Mouse (Mus musculus) NIH3T3 (cell line): ENCODE measurements around the gene Ccsap.
A peak's percentile ranks its signal among the peaks of the same experiment; 100 is the strongest.

Source experiments
- DNase-seq: peaks from one replicate; pipeline ENCODE4 v3.0.0-alpha.2; 2012; ENCODE audit warnings: low read depth

Ccsap gene

DNA sequence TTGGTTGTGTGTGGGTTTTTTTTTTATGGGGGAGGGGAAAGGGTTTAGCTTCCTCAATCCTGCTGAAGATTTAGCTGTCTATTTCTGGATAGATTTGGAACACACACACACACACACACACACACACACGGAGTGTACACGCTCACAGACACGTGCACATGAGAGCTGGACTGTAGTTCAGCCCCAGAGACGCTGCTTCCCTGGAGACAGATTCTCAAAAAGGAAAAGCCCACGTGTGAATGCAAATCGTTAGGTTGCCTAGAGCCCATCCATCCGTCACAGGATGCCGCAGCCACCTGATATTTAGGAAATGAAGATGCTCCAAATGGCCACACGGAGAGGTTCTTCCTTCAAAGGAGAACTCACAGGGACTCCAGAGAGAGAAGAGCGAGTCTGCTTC is 20.3 kb upstream of the Ccsap start:
- DNase-seq, result no peak

DNA sequence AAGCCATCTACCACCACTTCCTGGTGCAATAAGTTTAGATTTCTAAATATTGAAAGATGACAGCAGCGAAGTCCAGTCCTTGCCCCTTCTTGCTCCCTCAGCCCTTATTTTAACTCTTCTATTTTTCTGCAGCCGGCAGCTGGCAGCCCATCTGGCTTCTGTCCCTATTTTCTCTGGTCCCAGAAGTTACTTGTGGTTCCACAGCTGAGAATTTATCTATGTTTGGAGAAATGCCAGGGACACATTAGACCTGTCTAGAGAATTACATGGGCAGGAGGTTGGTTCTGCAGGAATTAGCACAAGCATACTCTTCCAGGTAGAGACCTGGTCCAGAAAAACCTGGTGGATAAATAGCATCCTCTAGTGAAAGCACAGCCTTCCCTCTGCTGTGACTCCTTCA is 17.9 kb upstream of the Ccsap start:
- DNase-seq, result no peak

DNA sequence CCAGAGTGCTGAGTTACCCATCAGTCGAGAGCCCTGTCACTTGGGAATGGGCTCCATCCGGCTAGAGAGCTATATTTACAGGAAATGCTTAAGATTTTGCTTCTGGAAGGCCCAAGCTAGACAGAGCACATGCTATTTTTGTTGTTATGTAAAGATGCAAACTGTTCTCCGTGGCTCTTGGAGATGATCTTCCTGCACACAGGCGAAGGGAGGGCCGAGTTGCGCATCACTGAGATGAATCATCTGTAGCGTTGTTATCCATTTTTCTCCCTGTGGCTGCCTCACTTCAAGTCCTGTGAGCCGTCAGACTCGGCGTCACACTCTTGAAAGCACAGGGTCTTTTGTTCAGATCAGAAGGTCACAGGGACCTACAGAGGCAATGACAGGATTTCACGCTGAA is 14.3 kb upstream of the Ccsap start:
- DNase-seq, result no peak

DNA sequence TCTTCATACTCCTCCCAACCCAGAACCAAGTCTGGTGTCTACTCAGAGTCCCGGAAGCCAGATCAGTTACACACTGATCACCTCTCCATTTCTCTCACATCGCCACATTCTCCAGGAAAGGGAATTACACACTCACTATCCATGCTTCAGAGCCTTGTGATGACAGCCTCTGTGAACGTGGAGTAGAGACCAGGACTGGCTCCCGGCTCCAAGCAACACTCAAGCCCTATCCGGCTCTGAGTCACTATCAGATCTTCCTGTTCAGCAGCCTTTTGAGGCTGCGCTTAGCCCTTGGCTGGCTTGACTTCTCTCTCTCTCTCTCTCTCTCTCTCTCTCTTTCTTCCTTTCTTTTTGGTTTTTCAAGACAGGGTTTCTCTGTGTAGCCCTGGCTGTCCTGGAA is 13.4 kb upstream of the Ccsap start:
- DNase-seq, result peak; percentile 75

DNA sequence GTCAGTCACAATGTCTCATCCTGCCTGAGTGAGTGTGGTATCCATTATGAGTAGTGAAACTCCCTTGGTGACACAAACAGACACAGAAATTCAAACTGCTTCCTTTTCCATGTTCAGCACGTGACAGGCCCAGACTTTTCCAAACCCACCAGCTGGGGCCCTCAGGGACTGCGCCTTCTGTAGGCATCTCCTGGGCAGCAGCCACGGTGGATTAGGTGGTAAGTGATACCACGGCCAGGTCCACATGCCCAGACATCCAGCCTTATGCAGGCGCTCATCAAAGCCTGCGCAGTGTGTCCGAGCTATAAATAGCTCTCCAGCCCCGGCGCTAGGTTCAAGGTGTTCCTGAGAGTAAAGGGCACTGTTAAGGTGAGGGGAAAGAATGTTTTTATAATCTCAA is 12.0 kb upstream of the Ccsap start:
- DNase-seq, result no peak

DNA sequence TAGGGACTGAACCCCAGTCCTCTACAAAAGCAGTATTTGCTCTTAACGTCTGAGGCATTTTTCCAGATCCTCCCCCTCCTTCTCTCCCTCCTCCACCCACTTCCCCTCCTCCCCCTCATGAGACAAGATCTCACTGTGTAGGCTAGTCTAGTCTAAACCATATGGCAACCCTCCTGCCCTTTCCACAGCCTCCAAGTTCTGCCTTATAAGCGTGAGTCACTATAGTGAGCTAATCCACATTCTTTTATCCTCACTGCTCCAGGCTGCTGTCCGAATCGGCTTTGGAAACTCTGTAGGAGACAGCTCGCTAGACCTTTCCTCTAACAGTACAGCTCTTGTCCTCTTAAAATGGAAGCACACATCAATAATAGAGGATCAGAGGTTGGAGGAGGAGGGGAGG is 7.0 kb upstream of the Ccsap start:
- peak; percentile 92 for DNase-seq

DNA sequence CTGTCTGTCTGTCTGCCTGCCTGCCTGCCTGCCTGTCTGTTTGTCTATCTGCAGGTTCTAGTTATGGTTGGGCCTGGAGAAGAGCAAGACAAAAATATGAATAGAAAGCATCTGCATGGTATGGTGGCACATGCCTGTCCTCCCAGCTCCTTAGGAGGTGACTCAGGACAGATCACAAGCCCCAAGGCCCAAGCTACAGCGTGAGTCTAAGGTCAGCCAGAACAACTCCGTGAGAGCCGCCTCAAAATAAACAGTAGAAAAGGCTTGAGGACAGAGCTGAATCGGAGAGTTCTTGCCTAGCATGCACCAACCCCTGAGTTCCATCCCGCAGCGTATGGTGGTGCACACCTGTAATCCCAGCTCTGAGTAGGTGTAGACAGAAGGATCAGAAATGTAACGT is 5.8 kb upstream of the Ccsap start:
- no peak for DNase-seq

DNA sequence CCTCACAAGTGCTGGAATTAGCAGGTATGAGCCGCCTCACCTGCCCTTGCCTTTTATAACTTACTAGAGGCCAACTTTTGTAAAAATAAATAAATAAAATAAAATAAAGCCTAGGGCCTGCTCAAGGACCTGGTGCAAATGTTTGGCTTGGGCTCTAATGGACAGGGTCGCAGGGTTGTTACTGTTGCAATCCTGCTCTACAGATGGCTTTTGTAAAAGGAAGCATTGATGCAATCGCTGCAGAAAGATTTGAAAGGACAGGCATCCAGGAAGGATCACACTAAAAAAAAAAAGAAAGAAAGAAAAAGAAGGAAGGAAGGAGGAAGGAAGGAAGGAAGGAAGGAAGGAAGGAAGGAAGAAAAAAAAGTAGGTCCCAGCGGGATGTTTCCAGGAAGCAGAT is 377 bp upstream of the Ccsap start:
- peak; percentile 60 for DNase-seq

DNA sequence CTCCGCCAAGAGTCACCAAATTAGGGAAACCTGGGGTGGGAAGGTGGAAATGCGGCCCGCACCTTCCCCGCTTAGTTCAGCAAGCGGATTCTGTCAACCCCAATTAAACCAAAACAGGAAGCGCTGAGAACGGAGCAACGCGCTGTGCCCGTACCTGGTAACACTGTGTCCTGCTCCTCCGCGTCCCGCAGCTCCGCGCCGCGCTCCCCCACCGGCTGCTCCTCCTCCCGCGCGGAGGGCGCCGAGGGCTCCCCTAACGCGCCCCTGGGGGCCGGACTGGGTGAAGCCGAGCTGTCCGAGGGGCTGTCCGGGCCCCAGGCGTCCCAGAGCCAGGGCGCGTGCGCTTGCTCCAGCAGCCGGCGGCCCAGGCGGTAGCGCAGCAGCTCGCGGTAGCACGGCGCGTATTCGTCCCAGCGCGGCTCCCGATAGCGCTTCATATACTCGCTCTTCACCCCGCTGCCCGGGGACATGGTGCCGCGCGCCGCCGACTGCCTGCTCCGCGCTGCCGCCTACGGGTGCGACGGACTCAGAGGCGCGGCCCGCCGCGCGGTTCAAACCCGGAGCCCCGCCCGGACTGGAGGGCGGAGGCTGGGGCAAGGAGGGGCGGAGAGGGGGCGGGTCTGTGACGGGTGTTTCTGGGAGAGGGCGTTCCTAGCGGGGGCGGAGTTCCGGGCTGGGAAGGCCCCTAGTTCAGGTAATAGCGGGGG is 915 bp downstream of the Ccsap start:
- peak; percentile 98 for DNase-seq

DNA sequence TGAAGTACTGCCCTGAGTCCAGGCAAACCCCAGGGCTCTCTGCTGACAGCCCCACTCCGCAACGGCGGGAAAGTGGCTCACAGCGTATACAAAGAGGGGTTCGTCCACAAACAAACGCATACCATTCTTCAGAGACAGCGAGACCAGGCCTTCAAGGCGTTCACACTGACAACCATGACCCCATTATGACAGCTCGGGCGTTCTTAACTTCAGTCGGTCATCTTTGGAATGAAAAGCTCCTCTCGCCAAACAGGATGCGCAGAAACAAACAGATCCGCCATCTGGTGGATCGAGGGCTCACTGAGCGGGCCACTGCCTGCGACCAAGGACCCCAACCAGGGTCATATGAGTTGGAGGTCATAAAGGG is 1.5 kb downstream of the Ccsap start:
- peak; percentile 40 for DNase-seq

DNA sequence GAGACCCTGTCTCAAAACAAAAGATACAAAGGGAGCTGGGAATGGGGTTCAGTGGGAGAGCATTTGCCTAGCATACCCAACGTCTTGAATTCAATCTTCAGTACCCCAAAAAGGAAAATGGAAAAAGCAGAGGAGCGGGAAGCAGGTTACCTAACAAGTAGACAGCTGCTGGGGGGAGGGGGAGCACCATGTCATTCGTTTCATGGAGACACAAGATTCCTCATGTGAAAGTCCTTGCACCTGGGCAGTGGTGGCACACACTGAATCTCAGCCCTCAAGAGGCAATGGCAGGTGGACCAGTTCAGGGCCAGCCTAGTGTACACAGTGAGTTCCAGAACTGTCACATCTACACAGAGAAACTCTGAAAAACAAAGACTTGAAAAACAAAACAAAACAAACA is 2.6 kb downstream of the Ccsap start:
- no peak for DNase-seq

DNA sequence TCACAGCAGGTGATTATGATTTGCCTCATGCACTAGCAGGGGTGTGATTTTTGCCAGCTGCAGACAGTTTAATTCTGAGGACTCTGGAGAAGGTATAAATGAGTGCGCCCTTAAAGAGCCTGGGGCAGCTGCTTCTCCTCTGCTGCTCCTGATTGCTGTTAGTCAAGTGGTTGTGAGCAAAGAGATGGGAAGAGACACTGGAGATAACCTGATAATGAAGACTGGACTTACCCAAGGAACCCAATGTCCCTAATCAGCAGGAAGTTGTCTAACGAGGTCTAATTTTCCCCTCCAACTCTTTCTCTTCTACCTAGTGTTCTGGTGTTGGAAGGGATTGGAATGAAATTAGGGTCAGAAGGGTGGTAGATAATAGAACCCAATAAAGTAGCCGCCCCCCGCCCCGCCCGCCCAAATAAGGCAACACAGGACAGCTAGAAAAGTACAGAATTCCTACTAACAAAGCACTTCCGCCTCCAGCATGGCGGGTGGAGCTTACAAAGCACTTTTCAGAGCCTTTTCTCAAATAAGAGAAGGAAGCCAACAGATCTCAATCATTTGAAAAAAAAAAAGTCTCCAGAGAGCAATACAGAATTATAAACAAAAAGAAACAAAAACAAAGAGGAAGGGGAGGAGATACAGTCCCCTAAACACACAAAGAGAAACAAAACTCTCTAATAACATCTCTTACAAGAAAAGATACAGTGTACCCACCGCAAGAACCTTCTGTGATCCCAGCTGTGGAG is 5.1 kb downstream of the Ccsap start:
- no peak for DNase-seq

DNA sequence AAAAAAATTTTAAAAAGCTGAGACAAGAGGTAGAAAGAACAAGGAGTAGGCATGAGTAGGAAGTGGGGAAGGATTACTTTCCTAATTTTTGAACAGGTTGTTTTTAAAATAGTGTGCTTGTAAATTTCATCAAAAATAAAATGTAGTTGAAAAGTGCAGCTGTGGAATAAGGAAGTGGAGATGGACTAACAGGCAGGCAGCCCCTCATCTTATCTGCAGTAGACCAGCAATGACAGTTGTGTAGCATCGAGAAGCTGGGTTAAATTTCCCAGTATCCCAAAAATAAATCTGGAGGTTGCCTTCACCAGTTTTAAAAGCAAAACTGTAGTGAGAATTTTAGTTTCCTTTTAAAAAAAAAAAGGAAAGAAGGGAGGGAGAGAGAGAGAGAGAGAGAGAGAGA is 5.8 kb downstream of the Ccsap start:
- DNase-seq, result no peak

DNA sequence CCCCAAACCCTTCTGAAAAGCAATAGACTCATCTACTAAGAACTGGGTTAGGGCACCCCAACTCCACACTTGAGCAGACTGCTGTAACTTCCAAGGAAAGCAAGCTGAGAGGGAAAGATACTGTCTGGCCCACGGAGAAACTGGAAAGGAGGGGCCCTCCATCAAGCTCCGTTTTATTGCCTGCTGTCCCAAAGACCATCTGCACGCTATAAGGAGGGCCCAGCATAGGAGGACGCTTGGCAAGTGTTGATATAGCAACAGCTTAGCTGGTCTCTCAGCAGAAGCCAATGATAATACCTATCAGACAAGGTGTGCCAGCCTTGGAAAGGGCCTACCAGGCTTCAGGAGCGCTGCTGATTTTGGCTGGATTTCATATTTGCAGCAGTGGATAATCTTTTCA is 8.4 kb downstream of the Ccsap start:
- DNase-seq, result no peak

DNA sequence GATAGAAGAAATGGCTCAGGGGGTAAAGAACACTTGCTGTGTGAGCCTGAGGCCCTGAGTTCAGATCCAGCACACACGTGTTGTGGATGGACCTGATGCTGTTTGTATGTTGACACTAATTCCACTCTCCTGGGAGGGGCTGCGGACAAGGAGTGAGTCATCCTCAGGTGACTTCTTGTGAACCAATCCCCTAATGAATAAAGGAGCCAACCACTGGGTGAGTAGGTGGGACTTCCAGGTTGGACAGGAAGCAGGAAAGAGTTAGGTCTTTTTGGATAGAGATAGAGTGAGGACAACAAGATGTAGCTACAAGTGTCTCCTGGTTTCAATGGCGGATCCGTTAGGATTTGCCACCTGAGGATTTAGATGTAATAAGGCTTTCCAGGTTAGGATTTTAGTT is 10.7 kb downstream of the Ccsap start:
- DNase-seq, result no peak

DNA sequence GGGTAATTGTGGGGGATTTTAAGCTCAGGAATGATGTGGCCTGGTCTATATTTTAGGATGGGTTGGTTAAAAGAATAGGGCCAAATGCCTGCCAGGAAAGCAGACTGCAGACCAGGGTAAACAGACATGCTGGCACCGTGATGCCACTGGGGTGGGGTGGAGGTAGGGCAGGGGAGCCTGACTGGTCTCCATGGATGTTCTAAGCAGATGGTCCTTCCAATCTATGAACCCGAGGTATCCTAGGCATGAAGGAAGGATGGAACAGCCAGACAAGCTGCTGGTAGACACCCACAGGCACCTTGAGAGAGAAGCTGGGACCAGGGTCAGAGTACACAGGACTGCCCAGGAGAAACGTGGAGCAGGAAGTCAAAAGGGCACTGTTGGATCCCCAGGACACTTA is 12.5 kb downstream of the Ccsap start:
- DNase-seq, result no peak

DNA sequence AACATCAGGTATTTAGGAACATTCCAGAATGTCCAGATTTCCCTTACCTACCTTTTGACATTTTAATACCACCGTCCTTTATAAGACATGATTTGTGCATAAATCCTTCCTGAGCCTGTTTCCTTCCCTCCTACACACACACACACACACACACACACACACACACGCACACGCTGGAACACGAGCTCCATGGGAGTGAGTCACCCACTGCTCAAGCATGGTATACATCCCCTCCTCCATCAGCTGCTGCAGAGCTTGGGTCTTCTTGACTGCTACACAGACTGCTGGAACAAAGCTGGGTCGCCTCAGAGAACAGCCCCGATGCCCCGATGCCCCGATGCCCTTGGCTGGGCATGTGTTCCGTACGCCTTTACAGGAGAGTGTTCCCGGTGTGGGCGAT is 13.5 kb downstream of the Ccsap start:
- peak; percentile 85 for DNase-seq

DNA sequence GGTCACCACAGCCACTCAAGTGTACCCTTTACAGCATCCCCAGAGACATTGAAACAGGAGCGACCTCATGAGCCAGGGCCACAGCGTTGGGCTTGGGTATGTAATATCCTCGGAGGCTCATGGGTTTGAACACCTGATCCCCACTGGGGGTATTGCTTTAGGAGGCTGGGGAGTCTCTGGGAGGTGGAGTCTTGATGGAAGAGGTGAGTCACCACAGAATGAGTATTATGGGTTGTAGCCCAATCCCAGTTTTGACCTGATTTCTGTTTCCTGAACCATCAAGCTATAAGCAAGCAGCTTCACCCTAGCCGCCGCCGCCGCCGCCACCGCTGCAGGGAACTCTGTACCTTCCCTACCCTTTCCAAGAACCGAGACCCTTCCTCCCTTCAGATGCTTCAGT is 14.0 kb downstream of the Ccsap start:
- peak; percentile 29 for DNase-seq

DNA sequence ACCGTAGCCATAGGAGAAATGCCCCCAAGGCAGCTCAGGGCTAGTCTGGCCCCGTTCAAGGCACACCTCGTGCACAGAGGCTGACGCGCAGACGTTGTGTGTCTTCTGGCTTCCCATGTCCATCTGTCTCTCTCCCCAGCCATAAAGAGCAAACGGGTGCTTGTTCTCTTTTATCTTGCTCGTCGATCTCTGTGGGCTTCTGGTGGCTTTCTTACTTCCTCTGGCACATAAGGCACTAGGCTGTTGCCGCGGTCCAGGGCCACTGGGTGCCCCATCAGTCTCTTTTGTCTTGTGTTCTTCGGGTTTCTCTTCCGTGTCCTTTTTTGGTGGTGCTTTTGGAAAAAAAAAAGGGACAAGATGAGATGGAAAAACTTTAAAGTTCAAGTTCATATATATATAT is 14.9 kb downstream of the Ccsap start:
- no peak for DNase-seq

DNA sequence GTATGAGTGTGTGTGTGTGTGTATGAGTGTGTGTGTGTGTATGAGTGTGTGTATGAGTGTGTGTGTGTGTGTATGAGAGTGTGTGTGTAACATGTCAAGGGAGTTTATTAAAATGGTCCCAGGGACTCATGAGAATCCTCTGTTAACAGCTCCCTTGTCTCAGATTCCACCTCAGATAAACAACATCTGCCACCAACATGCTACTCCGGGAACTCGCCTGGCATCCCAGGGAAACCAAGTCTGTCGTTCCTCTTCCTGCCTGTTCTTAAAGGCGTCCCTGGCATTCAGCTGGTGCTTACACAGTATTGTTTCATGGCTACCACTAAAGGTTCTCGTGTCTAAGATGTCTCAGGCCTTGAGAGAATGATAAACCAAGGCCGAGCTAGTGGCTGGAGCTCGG is 15.7 kb downstream of the Ccsap start:
- DNase-seq, result no peak

DNA sequence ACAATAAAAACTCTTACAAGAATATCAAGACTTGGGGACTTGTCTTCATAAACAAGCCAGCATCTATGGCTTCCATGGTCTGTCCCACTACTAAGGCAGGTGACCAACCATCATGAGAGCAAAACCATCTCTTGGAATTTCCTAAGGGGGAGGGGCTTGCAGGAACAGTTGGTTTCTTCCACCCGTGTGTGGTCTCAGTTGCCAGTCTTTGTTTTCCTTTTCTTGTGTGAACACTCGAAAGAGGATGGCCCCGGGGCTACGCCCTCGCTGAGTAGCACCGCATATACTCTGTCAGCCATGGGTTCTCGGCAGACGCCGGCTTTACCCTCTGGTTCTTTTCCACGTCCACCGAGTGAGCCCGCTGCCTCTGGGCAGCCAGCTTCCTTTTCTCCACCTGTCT is 17.9 kb downstream of the Ccsap start:
- DNase-seq, result no peak

DNA sequence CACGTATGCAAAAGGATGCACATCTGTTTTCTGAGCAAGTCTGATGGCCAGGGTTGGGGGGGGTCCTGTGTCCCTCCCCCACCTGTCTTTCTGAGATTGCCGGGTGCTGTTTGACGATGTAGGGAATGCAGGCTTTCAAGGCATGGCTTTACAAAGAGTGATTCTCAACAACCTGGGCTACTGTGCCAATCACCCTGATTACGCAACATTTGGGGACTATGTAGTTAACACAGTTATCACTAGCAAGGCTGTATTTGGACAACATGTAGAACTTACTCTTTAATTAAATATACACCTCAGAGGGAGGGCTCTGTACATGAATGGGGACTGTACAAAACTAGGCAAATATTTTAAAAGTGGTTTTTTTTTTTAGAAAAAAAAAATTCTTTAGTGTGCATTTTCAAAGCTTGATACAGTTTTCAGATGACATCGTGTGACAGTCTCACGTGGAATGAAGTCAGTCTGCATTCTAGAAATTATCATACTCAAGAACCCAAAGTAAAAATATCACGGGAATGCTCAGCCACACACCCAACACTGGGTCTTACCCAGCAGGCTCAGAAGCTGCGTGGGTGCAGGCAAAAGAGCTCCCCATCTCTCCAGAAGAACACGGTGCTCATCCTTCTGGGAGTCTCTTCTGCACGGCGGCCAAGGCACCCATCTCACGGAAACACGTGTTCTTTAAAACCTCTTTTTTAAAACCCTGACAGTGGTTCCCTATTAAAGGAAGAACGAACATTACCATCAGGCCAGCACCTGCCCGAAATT is 19.2 kb downstream of the Ccsap start:
- DNase-seq, result no peak

DNA sequence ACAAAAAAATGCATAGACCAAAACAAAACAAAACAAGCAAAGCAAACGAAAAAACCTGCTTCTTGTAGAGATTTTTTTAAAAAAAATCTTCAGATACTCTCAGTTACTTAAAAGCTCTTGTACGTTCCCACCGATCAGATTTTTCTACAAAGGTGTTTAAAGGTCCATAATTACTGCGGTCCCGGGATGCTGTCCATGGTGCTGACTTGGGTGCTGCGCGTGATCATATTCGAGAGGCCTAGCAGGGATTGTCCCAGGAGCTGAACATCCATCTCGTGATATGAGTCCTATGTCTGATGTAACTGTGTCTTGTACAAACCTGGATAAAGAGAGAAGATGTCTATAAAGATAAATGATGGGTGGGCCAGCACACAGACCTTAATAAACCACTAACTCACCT is 21.5 kb downstream of the Ccsap start:
- peak; percentile 54 for DNase-seq
